Mouse (Mus musculus) hindbrain, embryonic 13.5 days (tissue): ENCODE data around the gene Pam. TPM values are rescaled to one million over a fixed set of nuclear protein-coding genes. Genes with fewer than 3 reads are reported as not detected.

ENCODE experiments used
- ATAC-seq: fragments of 200-750 bp; cut with Nextera tagmentation; 2 replicates; pipeline ENCODE4 v1.8.0; 2017; ENCODE audit warnings: moderate TSS enrichment; ENCODE audit not compliant: low FRiP score
- H3K27ac ChIP-seq: fragments of 300-500 bp; sonication (generic); 2 replicates; pipeline ENCODE4 v1.5.1; 2015; ENCODE audit warnings: inconsistent platforms, mild to moderate bottlenecking, moderate library complexity
- H3K27me3 ChIP-seq: fragments of 300-500 bp; sonication (generic); 2 replicates; pipeline ENCODE4 v1.6.1; 2015; ENCODE audit warnings: mild to moderate bottlenecking, inconsistent platforms
- H3K36me3 ChIP-seq: fragments of 300-500 bp; sonication (generic); 2 replicates; pipeline ENCODE4 v1.6.1; 2015; ENCODE audit warnings: mild to moderate bottlenecking, inconsistent platforms
- H3K4me1 ChIP-seq: fragments of 300-500 bp; sonication (generic); replicated peaks from 2 replicates; pipeline ENCODE4 v1.6.1; 2015; ENCODE audit warnings: inconsistent platforms
- H3K4me2 ChIP-seq: fragments of 300-500 bp; sonication (generic); 2 replicates; pipeline ENCODE4 v1.6.1; 2015; ENCODE audit warnings: inconsistent platforms, mild to moderate bottlenecking, moderate library complexity
- H3K4me3 ChIP-seq: fragments of 300-500 bp; sonication (generic); 2 replicates; pipeline ENCODE4 v1.5.1; 2015; ENCODE audit warnings: mild to moderate bottlenecking, inconsistent platforms
- H3K9ac ChIP-seq: fragments of 300-500 bp; sonication (generic); 2 replicates; pipeline ENCODE4 v1.6.1; 2015; ENCODE audit warnings: mild to moderate bottlenecking, inconsistent platforms
- H3K9me3 ChIP-seq: fragments of 300-500 bp; sonication (generic); 2 replicates; pipeline ENCODE4 v1.6.1; 2016; ENCODE audit warnings: inconsistent platforms
- WGBS: fragments of 180-500 bp; shearing (Covaris S2); methylation state at CpG from one replicate; pipeline ENCODE4 v1.1.7; 2015; 5-methylcytosine and 5-hydroxymethylcytosine counted together
- polyA plus RNA-seq: library from polyadenylated mRNA; unstranded; fragments of >200 nt; fragmentation: Nextera tagmentation; extraction: Ambion mirVana; gene quantifications from 2 replicates; pipeline ENCODE4 v1.2.1, GENCODE M21; 2015

Gene Pam
- polyA plus RNA-seq, 1 experiment from 2014 or later, result 35.3 TPM

GRCm38 (mm10) chr1:98097957-98098729, 2.7 kb upstream of the Pam start:
- Histone ChIP-seq H3K27ac (no peak overlapping the region; the same call in 1 of the 2 replicates), H3K9ac (no peak overlapping the region)

GRCm38 (mm10) chr1:98096396-98096935, 1.0 kb upstream of the Pam start:
- Histone ChIP-seq H3K36me3 (no peaks in the 10 kb centered on the region), H3K4me2 (peak overlapping the region; percentile 82), H3K4me1 (peaks cover 16% of the 10 kb centered on the region), H3K4me3 (peak overlapping the region; percentile 78; the same call in 1 of the 2 replicates), H3K27me3 (no peaks in the 10 kb centered on the region), H3K27ac (no peak overlapping the region), H3K9ac (no peak overlapping the region), H3K9me3 (no peaks in the 10 kb centered on the region)
- 73% methylated on average over 1 of the region's 1 CpGs for WGBS
- no peak for ATAC-seq

More at GRCm38 (mm10) chr1:98097957-98098729, 2.7 kb upstream of the Pam start:
- Histone ChIP-seq H3K9me3 (no peaks in the 10 kb centered on the region), H3K4me1 (peaks cover 16% of the 10 kb centered on the region), H3K36me3 (no peaks in the 10 kb centered on the region), H3K4me2 (no peak overlapping the region), H3K4me3 (no peak overlapping the region), H3K27me3 (no peaks in the 10 kb centered on the region)
- no peak for ATAC-seq
- 80% methylated on average over 11 of the region's 11 CpGs for WGBS

GRCm38 (mm10) chr1:98095991-98096330, 515 bp upstream of the Pam start:
- Histone ChIP-seq H3K27ac (peak overlapping the region; percentile 87), H3K4me2 (peak overlapping the region; percentile 82), H3K9me3 (no peaks in the 10 kb centered on the region), H3K27me3 (no peaks in the 10 kb centered on the region), H3K4me3 (peak overlapping the region; percentile 78), H3K36me3 (no peaks in the 10 kb centered on the region), H3K9ac (peak overlapping the region; percentile 87), H3K4me1 (peaks cover 16% of the 10 kb centered on the region)
- 37% methylated on average over 9 of the region's 9 CpGs for WGBS
- no peak; the same call in 1 of the 2 replicates for ATAC-seq

DNA sequence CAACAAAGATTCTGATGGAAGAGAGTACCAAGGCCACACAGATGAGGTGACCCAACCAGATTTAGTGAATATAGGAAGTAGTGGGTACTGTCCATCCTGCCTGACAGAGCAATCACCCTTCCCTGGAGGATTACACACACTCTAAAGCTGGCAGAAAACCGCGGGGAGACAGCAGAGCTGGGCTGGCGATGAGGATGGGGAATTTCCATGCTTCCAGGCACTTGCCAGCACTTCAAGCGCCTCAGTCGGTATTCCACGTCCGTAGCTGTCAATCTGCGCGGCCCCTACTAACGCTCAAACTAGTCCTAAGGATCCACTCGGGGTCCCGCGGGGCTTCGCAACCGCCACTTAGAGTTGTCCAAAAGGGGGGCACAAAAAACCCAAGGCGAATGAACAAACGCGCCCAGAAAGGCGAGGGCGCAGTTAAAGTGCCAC, 618 bp downstream of the Pam start:
- WGBS, result under 1% methylated on average over 20 of the region's 20 CpGs
- H3K9me3 ChIP-seq, result no peaks in the 10 kb centered on the region
- ATAC-seq, result peak; percentile 65

GRCm38 (mm10) chr1:98089336-98089975, 6.0 kb downstream of the Pam start:
- whole genome bisulfite sequencing, result 89% methylated on average over 5 of the region's 5 CpGs
- Histone ChIP-seq H3K27me3 (no peaks in the 10 kb centered on the region), H3K36me3 (no peaks in the 10 kb centered on the region), H3K4me1 (peaks cover 18% of the 10 kb centered on the region), H3K9ac (no peak overlapping the region), H3K4me3 (no peak overlapping the region), H3K4me2 (no peak overlapping the region), H3K27ac (no peak overlapping the region), H3K9me3 (no peaks in the 10 kb centered on the region)
- no peak for ATAC-seq

More for the DNA sequence above, 618 bp downstream of the Pam start:
- Histone ChIP-seq H3K9ac (peak overlapping the region; percentile 87), H3K27ac (peak overlapping the region; percentile 87), H3K4me3 (peak overlapping the region; percentile 78), H3K36me3 (no peaks in the 10 kb centered on the region), H3K4me2 (peak overlapping the region; percentile 82), H3K4me1 (peaks cover 16% of the 10 kb centered on the region), H3K27me3 (no peaks in the 10 kb centered on the region)

DNA sequence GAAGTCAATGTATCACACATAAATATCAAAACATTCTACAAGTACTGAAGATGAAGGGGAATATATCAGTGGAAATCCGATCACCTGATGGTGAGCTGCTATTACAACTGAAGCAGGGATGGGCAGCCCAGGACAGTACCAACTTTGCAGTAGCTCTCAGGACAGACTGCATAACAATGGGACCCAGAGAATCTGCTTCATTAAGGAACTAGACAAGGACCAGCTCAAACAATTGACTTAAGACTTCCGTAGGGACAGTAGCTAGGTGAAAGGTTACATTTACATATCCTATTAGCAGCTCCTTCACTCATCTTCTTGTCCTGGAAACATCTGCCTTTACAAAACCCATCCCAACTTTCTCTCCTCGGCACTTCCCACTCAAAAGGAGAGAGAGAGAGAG, 9.0 kb downstream of the Pam start:
- no peaks in the 10 kb centered on the region for H3K36me3 ChIP-seq
- no peak for ATAC-seq
- H3K4me2 ChIP-seq, result no peak overlapping the region
- no peaks in the 10 kb centered on the region for H3K9me3 ChIP-seq
- no peak overlapping the region for H3K27ac ChIP-seq
- 28% methylated on average over 3 of the region's 3 CpGs for WGBS
- no peak overlapping the region for H3K9ac ChIP-seq
- peaks cover 23% of the 10 kb centered on the region for H3K4me1 ChIP-seq
- no peaks in the 10 kb centered on the region for H3K27me3 ChIP-seq
- no peak overlapping the region for H3K4me3 ChIP-seq

GRCm38 (mm10) chr1:98084596-98085274, 10.7 kb downstream of the Pam start:
- WGBS, result 64% methylated on average over 13 of the region's 13 CpGs
- Histone ChIP-seq H3K4me3 (no peak overlapping the region), H3K4me1 (peaks cover 23% of the 10 kb centered on the region), H3K9me3 (no peaks in the 10 kb centered on the region), H3K9ac (no peak overlapping the region), H3K27me3 (no peaks in the 10 kb centered on the region), H3K27ac (no peak overlapping the region), H3K4me2 (no peak overlapping the region), H3K36me3 (no peaks in the 10 kb centered on the region)
- ATAC-seq, result no peak

- H3K27ac ChIP-seq, result no peak overlapping the region
These were observed 11.9 kb downstream of the Pam start for GRCm38 (mm10) chr1:98083508-98083907.

DNA sequence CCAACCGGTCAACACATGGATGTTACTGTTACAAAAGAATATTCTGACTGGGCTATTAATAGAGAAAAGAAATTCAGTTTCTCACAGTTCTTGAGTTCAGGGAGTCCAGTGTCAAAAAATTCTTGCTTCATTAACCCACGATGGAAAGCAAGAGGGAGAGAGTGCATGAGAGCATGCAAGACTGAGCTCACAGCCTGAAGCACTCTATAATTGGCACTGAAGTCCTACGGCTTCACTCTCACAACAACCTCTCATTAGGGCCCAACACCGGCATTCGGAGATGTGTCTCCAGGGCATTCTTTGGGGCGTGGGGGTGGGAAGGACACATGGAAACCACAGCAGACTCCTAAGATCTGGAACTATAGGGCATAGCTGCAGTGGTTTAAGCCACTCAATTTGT, 12.5 kb downstream of the Pam start:
- 56% methylated on average over 6 of the region's 6 CpGs for WGBS
- ATAC-seq, result no peak
- H3K9me3 ChIP-seq, result no peaks in the 10 kb centered on the region
- H3K4me3 ChIP-seq, result no peak overlapping the region
- H3K36me3 ChIP-seq, result no peaks in the 10 kb centered on the region
- H3K27ac ChIP-seq, result no peak overlapping the region
- no peak overlapping the region for H3K9ac ChIP-seq
- no peak overlapping the region for H3K4me2 ChIP-seq
- H3K27me3 ChIP-seq, result no peaks in the 10 kb centered on the region
- H3K4me1 ChIP-seq, result peaks cover 23% of the 10 kb centered on the region

More at GRCm38 (mm10) chr1:98083508-98083907, 11.9 kb downstream of the Pam start:
- H3K36me3 ChIP-seq, result no peaks in the 10 kb centered on the region
- 60% methylated on average over 3 of the region's 3 CpGs for WGBS
- H3K9ac ChIP-seq, result no peak overlapping the region
- peaks cover 23% of the 10 kb centered on the region for H3K4me1 ChIP-seq
- no peak overlapping the region for H3K4me3 ChIP-seq
- H3K9me3 ChIP-seq, result no peaks in the 10 kb centered on the region
- no peak overlapping the region for H3K4me2 ChIP-seq
- H3K27me3 ChIP-seq, result no peaks in the 10 kb centered on the region
- ATAC-seq, result no peak

DNA sequence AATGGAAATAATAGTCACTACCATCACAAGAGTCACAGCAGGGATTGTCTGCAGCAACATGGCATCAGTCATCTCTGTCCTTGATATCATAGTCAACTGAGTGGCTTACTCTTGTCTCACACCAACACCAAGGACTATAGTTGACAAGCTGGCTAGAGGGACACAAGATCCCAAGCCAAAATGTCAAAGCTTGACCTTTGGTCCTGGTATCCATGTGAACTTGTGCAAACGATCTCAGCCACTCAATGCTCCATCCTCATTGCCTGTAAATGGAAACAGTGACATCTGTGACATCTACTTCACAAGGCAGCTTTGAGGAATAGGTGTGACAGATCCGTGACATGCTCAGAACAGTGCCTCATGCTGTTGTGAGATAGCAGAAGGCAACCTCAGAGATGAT, 15.0 kb downstream of the Pam start:
- ATAC-seq, result no peak

DNA sequence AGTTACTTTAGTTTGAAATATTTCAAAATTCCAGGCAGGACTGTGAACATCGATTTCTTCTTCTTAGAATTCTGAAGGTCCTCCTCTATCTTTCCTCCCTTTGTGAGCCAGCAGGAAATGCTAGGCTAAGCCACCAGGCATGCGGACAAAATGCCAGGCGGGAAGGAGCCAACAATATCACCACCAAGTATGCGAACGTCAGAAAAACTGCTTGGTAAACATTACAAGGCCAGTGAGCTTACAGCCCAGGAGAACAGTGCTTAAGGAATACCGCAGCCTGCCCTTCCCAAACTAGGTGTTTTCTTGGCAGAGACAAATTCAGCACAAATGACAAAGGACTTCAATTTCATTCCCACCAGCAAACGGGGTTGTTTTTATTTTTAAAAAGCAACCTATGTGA, 15.8 kb downstream of the Pam start:
- WGBS, result 74% methylated on average over 7 of the region's 7 CpGs
- Histone ChIP-seq H3K36me3 (no peaks in the 10 kb centered on the region), H3K4me3 (no peak overlapping the region), H3K4me2 (no peak overlapping the region), H3K9me3 (no peaks in the 10 kb centered on the region), H3K4me1 (peaks cover 10% of the 10 kb centered on the region), H3K9ac (no peak overlapping the region), H3K27ac (no peak overlapping the region), H3K27me3 (no peaks in the 10 kb centered on the region)
- no peak for ATAC-seq

More for the DNA sequence above, 15.0 kb downstream of the Pam start:
- Histone ChIP-seq H3K4me3 (no peak overlapping the region), H3K36me3 (no peaks in the 10 kb centered on the region), H3K9ac (no peak overlapping the region), H3K4me1 (peaks cover 12% of the 10 kb centered on the region), H3K27me3 (no peaks in the 10 kb centered on the region), H3K9me3 (no peaks in the 10 kb centered on the region), H3K27ac (no peak overlapping the region), H3K4me2 (no peak overlapping the region)
- 63% methylated on average over 2 of the region's 2 CpGs for WGBS

GRCm38 (mm10) chr1:98078735-98079134, 16.7 kb downstream of the Pam start:
- H3K9me3 ChIP-seq, result no peaks in the 10 kb centered on the region
- H3K27ac ChIP-seq, result no peak overlapping the region
- no peak overlapping the region for H3K9ac ChIP-seq
- no peak overlapping the region for H3K4me3 ChIP-seq
- H3K36me3 ChIP-seq, result no peaks in the 10 kb centered on the region
- ATAC-seq, result no peak
- H3K4me1 ChIP-seq, result peaks cover 12% of the 10 kb centered on the region; the same call in 1 of the 2 replicates
- WGBS, result 87% methylated on average over 7 of the region's 7 CpGs
- no peaks in the 10 kb centered on the region for H3K27me3 ChIP-seq
- no peak overlapping the region for H3K4me2 ChIP-seq
